Mouse (Mus musculus): Measurements from ENCODE around the gene Rnf207. TPM values are rescaled to one million over a fixed set of nuclear protein-coding genes. Genes with fewer than 3 reads are reported as not detected.

The Rnf207 gene
- polyA plus RNA-seq, 1 experiment from 2014 or later, result 2.5 TPM

- Histone ChIP-seq H3K9me3 (no peaks in the 10 kb centered on the region), H3K9ac (no peak overlapping the region), H3K27ac (no peak overlapping the region), H3K36me3 (no peaks in the 10 kb centered on the region), H3K4me2 (replicated peaks) (no peak overlapping the region), H3K4me1 (replicated peaks) (peaks cover 35% of the 10 kb centered on the region), H3K27me3 (replicated peaks) (peaks cover 35% of the 10 kb centered on the region), H3K4me3 (replicated peaks) (no peak overlapping the region)
- no peak for ATAC-seq
- 58% methylated on average over 10 of the region's 10 CpGs for WGBS
Measured at GRCm38 (mm10) chr4:152276389-152277347, 42.1 kb downstream of the Rnf207 start.

GRCm38 (mm10) chr4:152274681-152275131 is 44.1 kb downstream of the Rnf207 start:
- Histone ChIP-seq H3K4me3 (replicated peaks) (peak overlapping the region; percentile 67), H3K27me3 (replicated peaks) (peaks cover 17% of the 10 kb centered on the region), H3K4me2 (replicated peaks) (peak overlapping the region; percentile 95), H3K27ac (peak overlapping the region; percentile 80; the same call in 1 of the 2 replicates), H3K36me3 (no peaks in the 10 kb centered on the region), H3K9me3 (no peaks in the 10 kb centered on the region), H3K4me1 (replicated peaks) (peaks cover 40% of the 10 kb centered on the region), H3K9ac (peak overlapping the region; percentile 76)
- under 1% methylated on average over 20 of the region's 20 CpGs for WGBS
- peak; percentile 72 for ATAC-seq

- Histone ChIP-seq H3K27me3 (replicated peaks) (peaks cover 16% of the 10 kb centered on the region), H3K36me3 (no peaks in the 10 kb centered on the region), H3K4me1 (replicated peaks) (peaks cover 40% of the 10 kb centered on the region), H3K4me3 (replicated peaks) (peak within 1 kb of the TSS; percentile 67), H3K27ac (peak within 1 kb of the TSS; percentile 80), H3K4me2 (replicated peaks) (peak within 1 kb of the TSS; percentile 95), H3K9ac (peak within 1 kb of the TSS; percentile 76), H3K9me3 (no peaks in the 10 kb centered on the region)
- peak; percentile 66 for ATAC-seq
- 2% methylated on average over 44 of the region's 48 CpGs for WGBS
Measured at GRCm38 (mm10) chr4:152273621-152274236, 45.1 kb downstream of the Rnf207 start, which contains the start of gene Gpr153. Gene Gpr153, plus strand, starts transcription at chr4:152274232.

- Histone ChIP-seq H3K27ac (peak overlapping the region; percentile 80), H3K4me2 (replicated peaks) (peak overlapping the region; percentile 95; the same call in 1 of the 2 replicates), H3K36me3 (no peaks in the 10 kb centered on the region), H3K9ac (peak overlapping the region; percentile 76; the same call in 1 of the 2 replicates), H3K27me3 (replicated peaks) (peaks cover 16% of the 10 kb centered on the region), H3K4me3 (replicated peaks) (no peak overlapping the region), H3K9me3 (no peaks in the 10 kb centered on the region), H3K4me1 (replicated peaks) (peaks cover 40% of the 10 kb centered on the region)
- 41% methylated on average over 3 of the region's 3 CpGs for WGBS
- ATAC-seq, result no peak
Measured at GRCm38 (mm10) chr4:152273191-152273590, 45.6 kb downstream of the Rnf207 start.

- H3K4me2 ChIP-seq (replicated peaks), result no peak overlapping the region
- H3K4me1 ChIP-seq (replicated peaks), result peaks cover 40% of the 10 kb centered on the region
- no peak overlapping the region for H3K9ac ChIP-seq
- peak; percentile 29; the same call in 1 of the 2 replicates for ATAC-seq
- H3K4me3 ChIP-seq (replicated peaks), result no peak overlapping the region
- WGBS, result 25% methylated on average over 9 of the region's 9 CpGs
- peaks cover 16% of the 10 kb centered on the region for H3K27me3 ChIP-seq (replicated peaks)
- H3K36me3 ChIP-seq, result no peaks in the 10 kb centered on the region
- no peaks in the 10 kb centered on the region for H3K9me3 ChIP-seq
- H3K27ac ChIP-seq, result peak overlapping the region; percentile 80
Measured at GRCm38 (mm10) chr4:152272449-152273049, 46.2 kb downstream of the Rnf207 start.

- Histone ChIP-seq H3K27me3 (replicated peaks) (peaks cover 16% of the 10 kb centered on the region), H3K9me3 (no peaks in the 10 kb centered on the region), H3K36me3 (no peaks in the 10 kb centered on the region), H3K4me3 (replicated peaks) (no peak overlapping the region), H3K4me1 (replicated peaks) (peaks cover 40% of the 10 kb centered on the region), H3K9ac (no peak overlapping the region), H3K27ac (peak overlapping the region; percentile 80), H3K4me2 (replicated peaks) (no peak overlapping the region)
- WGBS, result 61% methylated on average over 7 of the region's 7 CpGs
- no peak for ATAC-seq
Measured at GRCm38 (mm10) chr4:152272006-152272405, 46.8 kb downstream of the Rnf207 start.

GRCm38 (mm10) chr4:152271334-152271733 is 47.5 kb downstream of the Rnf207 start:
- Histone ChIP-seq H3K27me3 (replicated peaks) (peaks cover 16% of the 10 kb centered on the region), H3K9ac (no peak overlapping the region), H3K27ac (0 out of 2 replicates have a peak overlapping the region, but pooled peaks have one; percentile 17), H3K4me3 (replicated peaks) (no peak overlapping the region), H3K4me2 (replicated peaks) (no peak overlapping the region), H3K36me3 (no peaks in the 10 kb centered on the region), H3K9me3 (no peaks in the 10 kb centered on the region), H3K4me1 (replicated peaks) (peaks cover 40% of the 10 kb centered on the region)
- WGBS, result 92% methylated on average over 11 of the region's 11 CpGs
- no peak for ATAC-seq

GRCm38 (mm10) chr4:152270599-152270998 is 48.2 kb downstream of the Rnf207 start:
- H3K4me1 ChIP-seq (replicated peaks), result peaks cover 40% of the 10 kb centered on the region
- WGBS, result 85% methylated on average over 9 of the region's 9 CpGs
- no peak for ATAC-seq

GRCm38 (mm10) chr4:152269967-152270366 is 48.8 kb downstream of the Rnf207 start:
- no peak for ATAC-seq
- Histone ChIP-seq H3K4me2 (replicated peaks) (no peak overlapping the region), H3K9me3 (no peaks in the 10 kb centered on the region), H3K9ac (no peak overlapping the region), H3K27me3 (replicated peaks) (peaks cover 7% of the 10 kb centered on the region; the same call in 1 of the 2 replicates), H3K4me3 (replicated peaks) (no peak overlapping the region), H3K36me3 (no peaks in the 10 kb centered on the region), H3K4me1 (replicated peaks) (peaks cover 37% of the 10 kb centered on the region), H3K27ac (no peak overlapping the region)
- 90% methylated on average over 13 of the region's 13 CpGs for WGBS

More at GRCm38 (mm10) chr4:152270599-152270998, 48.2 kb downstream of the Rnf207 start:
- Histone ChIP-seq H3K9me3 (no peaks in the 10 kb centered on the region), H3K27ac (no peak overlapping the region), H3K4me3 (replicated peaks) (no peak overlapping the region), H3K27me3 (replicated peaks) (peaks cover 12% of the 10 kb centered on the region), H3K9ac (no peak overlapping the region), H3K4me2 (replicated peaks) (no peak overlapping the region), H3K36me3 (no peaks in the 10 kb centered on the region)

GRCm38 (mm10) chr4:152267748-152268369 is 50.9 kb downstream of the Rnf207 start:
- no peaks in the 10 kb centered on the region for H3K27me3 ChIP-seq (replicated peaks)
- H3K36me3 ChIP-seq, result no peaks in the 10 kb centered on the region
- no peak overlapping the region for H3K27ac ChIP-seq
- 64% methylated on average over 13 of the region's 13 CpGs for whole genome bisulfite sequencing
- H3K9ac ChIP-seq, result no peak overlapping the region
- H3K4me1 ChIP-seq (replicated peaks), result peaks cover 32% of the 10 kb centered on the region
- no peaks in the 10 kb centered on the region for H3K9me3 ChIP-seq
- H3K4me3 ChIP-seq (replicated peaks), result no peak overlapping the region
- no peak for ATAC-seq
- H3K4me2 ChIP-seq (replicated peaks), result no peak overlapping the region

GRCm38 (mm10) chr4:152266236-152266895 is 52.4 kb downstream of the Rnf207 start:
- ATAC-seq, result no peak
- Histone ChIP-seq H3K9me3 (no peaks in the 10 kb centered on the region), H3K4me1 (replicated peaks) (peaks cover 21% of the 10 kb centered on the region), H3K4me2 (replicated peaks) (no peak overlapping the region), H3K9ac (no peak overlapping the region), H3K36me3 (no peaks in the 10 kb centered on the region), H3K4me3 (replicated peaks) (no peak overlapping the region), H3K27me3 (replicated peaks) (no peaks in the 10 kb centered on the region), H3K27ac (no peak overlapping the region)
- WGBS, result 55% methylated on average over 10 of the region's 10 CpGs
